Mouse (Mus musculus) urinary bladder, postnatal 10 days (tissue): Measurements from ENCODE around the gene Sh3rf1.

Experiments used
- DNase-seq: peaks from one replicate; pipeline ENCODE4 v3.0.0; 2022; ENCODE audit warnings: low spot score

The Sh3rf1 gene

DNA sequence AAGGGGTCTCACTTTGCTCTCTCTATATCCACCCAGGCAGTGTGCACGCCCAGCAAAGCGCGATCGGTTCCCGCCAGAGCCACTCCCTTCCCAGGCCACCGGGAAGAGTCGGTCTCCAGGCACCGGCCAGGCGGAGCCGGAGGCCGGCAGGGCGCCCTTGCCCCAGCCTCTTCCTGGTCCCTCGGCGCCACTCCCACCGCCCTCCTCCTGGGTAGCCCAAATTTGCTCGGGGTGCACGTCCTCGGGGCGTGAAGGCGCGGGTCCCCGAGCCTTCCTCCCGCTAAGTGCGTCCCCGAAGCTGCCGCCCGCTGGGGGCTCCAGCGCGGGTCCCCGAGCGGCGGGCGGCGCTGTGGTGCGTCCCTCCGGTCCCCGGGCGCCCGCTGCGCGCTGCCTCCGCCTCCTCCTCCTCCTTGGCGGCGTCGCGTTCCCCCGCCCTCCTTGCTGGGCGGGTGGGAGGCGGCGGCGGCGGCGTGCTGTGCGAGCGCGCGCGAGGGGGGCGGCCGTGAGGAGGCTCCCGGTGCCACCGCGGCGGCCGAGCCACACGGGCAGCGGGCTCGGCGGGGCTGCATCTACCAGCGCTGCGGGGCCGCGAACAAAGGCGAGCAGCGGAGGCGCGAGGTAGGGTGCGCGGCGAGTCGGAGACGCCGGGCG, at the start of gene Sh3rf1:
TSS of gene Sh3rf1 (plus strand) at position 144 of the 651 bp plus-strand sequence.
- peak; percentile 27 for DNase-seq

DNA sequence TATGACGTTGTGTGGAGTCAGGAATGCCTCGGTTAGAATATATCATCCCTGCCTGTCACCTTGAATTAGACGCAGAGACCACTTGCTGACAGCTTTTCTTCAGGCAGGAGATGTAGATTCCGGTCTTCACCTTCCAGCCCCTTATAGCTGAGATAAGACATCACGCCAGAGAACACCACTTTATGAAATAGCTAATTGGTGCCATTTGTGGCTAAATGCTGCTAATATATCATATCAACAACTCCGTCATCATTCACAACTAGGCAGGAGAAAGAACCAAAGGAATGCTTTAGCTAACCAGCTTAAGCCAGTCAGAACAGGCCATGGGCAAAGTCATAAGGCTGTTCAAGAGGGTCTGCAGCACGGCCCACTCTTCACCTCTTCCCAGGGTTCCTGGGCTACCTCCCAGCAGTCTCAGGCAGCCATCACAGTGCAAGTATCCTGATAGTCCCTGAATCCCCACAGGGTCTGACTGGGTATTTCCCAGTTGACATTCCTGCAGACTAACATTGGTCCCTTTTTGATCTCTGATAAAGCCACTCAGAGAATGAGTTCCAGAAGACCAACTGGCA, 49.7 kb upstream of the Sh3rf1 start:
- DNase-seq: no peak

DNA sequence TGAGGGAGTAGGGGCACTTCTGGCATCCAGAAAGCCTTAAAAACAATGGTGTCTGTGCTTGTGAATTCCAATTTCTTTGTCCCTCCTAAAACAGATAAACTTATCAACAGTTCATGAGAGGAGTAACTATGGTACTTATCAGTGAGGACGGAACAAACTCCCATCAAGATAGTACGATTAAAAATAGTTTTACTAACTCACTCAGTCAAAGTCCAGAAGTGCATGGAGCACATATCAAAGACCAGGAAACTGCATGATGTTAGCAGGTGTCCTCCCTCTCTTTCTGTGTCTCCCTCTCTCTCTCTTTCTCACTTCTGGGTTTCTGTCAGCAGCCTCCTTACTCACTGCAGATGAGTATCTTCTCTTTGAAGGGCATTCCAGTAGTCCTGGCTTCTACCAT, 47.8 kb upstream of the Sh3rf1 start:
- no peak for DNase-seq

DNA sequence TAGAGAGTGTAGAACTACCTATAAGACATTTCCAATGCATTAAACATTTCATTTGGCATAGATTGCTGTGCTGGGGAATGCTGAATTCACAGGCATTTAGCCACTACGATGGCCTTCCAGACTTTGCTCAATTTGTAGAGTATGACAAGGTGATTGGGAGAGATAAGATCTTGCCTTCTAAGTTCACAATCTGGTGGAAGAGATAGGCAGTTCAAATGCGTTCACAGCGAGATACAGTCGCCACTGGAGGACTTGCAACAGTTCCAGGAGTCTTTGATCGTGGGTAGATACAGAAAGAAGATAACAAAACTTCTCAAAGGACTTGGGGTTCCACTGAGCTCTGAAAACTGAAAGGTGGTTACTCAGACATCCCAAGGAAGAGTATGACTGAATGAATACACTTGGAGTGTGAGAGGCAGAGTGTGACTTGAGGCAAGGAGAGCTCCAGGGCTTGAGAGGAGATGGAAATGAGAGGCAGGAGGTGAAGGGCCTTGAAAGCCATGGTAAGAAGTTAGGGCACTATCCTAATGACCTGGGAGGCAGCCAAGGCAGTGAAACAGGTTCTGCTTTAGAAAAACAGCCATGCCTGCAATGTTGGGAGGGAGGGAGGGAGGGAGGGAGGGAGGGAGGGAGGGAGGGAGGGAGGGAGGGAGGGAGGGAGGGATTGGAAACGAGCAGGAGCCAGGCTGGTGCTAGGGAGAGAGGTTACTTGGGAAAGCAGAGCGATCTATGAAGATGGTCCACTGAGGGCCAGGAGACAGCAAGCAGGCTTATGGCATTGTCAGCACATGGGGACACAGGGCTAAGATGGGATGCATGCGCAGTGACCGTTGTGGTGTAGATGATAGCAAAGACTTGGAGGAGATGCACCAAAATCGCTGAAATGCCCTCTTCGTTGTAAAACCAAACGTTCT, 45.7 kb upstream of the Sh3rf1 start:
- DNase-seq: no peak

DNA sequence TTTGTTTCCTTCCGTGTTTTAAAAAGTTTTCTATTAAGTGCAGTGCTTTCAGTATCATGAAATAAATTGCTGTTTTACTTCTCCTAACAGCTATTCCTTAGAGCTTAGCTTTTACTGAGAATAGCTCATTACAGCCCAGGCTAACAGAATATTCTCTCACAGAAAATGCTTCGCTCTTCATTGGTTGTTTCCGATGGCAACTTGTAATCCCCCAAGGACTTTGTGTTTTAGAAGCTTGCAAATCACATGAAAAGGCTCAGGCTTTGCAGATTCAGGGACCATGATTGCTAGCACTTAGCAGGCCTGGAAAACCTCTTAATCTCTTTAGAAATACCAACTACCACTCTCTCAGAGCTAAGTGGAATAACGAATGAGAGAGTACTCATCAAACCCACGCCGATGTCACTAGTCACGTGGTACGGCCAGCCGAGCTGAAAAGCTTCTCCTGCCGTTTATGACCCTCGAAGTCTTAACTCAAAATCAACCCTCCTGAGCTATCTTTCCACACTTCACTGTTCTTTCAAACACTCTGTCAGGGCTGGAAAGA, 45.0 kb upstream of the Sh3rf1 start:
- DNase-seq: no peak

DNA sequence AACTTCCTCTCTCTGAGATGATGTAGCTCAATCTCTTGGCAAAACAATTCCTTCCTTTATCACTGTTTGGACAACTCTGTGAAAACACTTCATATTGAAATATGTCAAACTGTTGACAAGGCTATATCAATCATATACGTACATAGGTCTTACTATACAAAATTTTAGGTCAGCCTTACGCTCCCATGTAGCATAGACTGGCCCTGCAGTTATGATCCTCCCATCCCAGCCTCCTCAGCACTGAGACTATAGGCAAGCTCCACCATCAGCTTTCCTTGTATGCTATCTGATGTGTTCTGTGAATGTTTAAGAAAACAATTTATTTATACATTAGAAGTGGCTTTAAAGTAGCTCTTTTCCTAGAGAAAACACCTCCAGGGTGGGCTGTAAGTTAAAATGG, 42.1 kb upstream of the Sh3rf1 start:
- DNase-seq: no peak

DNA sequence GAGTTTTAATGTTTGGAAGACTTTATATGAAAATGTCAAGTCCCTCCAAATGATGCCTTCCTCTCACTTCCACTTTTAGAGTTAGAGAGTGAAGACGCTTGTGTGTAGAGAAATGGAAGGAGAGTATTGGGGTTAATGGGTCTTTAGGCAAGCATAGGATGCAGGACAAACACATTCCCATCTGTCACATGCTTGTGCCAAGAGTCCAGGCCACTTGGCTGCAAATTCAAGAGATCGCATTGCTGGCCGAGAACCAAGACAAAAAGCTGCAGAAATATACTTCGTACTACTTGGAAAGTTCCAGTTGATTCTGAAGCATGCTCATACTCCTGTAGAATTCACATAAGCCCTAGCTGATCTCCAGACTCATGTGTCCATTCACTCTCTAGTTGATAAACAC, 41.7 kb upstream of the Sh3rf1 start:
- DNase-seq: no peak

DNA sequence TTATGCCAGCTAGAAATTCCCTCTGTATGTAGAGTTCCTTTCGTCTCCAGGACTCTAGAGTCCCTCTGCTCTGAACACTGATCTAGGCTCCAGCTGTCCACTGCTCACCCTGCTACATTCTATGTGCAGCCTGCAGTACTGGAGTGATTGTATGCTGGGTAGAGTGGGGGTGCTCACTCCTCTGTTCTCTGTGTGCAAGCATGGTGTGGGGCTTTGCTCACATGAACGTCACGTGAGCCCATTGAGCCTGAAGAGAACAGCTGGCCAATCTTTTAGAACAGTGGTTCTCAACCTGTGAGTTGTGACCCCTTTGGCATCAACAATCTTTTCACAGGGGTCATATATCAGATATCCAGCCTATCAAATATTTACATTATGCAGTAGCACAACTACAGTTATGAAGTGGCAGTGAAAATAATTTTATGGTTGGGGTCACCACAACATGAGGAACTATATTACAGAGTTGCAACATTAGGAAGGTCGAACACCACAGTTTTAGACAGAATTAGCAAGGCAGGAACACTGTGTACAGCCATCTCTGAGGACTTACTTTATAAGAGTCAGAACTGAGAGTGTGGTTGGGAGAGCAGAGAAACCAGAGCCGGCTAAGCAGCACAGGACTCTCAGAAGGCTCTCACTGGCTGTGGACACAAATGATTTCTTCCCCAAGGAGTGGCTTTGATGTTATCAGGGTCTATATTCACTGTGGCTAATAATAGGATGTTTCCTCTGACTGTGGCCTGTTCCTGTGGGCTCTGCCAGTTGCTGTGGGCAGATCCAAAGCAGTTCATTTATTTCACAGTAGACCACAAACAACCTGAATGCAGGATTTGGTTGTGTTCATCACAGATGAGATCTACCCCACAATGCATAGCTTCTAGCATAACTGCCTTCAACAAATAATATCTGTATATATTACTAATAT, 38.1 kb upstream of the Sh3rf1 start:
- no peak for DNase-seq

DNA sequence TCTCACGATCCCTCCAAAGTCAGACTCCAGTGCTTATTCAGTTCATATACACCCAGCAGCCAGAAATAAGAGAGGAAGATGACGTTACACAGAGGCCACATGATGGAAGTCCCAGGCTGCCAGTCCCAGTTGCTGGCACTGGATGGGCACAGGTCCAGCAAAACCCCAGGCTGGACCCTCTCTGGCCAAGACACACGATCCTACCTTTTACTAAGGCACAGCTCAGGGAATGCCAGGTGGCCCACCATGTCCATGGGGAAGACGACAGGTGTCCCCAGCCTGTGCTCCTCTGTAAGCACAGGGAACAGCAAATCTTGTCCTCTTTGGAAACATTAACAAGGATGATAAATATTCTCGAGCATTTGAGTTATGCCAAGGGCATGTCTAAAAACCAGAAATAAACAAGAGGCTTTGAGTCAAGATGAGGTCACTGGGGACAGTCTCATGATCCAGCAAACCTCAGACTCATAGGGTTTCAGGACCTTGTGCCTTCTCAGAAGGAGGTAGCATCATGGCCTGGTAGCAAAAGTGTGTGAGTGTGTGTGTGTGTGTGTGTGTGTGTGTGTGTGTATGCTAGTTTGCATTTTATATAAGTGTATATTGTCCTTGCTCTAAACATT, 29.3 kb upstream of the Sh3rf1 start:
- no peak for DNase-seq

DNA sequence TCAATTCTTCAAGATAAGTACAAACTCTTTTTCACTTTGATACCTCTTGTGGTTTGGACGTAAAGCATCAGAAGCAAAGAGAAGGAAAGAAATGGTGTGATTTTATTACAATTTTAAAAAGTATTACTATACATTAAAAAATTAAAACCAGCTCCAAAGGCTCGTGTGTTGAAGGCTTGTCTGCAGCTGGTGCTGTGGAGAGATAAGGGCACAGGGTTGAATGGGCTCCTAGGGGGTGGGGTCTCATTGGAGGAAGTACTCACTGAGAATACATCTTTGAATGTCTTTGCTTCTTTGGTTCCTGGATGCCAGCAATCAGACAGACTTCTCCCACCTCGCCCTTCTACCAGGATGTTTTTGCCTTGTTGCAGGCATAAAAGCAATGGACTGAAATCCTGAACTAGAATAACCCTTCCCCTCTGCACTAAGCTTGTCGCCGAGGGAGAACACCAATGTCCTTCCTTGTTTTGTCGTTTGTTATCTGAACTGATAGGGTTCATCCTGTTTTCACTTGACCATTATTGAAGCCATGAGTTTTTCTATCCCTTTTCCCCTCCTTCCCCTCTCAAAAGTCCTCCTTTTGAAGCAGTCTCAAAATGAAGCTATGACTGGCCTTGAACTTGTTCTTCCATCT, 23.3 kb upstream of the Sh3rf1 start:
- no peak for DNase-seq

DNA sequence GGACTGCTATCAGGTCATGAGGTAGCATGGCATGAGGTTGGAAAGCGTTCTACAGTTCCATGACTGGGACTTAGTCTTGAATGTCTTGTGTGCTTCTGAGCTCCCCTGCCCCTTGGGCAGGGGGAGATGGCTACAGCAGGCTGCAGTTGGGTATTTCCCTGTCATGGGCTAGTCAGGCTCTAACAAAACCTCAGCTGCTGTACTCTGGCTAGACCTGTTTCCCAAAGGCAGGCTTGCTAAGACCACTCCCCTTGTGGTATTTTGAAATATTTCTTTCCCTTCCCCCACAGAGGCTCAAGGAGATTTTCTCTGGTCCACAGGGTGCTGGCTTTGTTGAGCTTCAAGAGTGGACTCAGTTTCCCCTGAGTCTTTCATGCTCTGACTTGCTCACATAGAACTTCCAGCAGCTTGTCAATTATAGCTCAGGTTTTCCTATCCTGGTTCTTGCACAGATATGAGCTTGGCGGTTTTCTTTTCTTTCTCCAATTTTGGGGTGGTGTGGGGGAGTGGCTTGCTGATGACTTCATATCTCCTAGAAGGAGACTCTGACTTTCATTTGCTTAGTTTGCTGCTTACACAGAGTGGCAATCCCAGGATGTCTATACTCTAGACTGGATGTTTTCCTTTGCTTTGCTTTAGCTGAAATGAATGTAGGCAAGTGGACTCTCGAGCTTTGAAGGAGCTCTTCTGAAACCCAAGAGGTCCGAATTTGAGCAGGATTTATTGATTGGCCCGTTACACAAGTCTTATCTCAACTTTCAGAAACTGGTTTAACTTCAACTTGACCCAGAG, 20.4 kb upstream of the Sh3rf1 start:
- no peak for DNase-seq

DNA sequence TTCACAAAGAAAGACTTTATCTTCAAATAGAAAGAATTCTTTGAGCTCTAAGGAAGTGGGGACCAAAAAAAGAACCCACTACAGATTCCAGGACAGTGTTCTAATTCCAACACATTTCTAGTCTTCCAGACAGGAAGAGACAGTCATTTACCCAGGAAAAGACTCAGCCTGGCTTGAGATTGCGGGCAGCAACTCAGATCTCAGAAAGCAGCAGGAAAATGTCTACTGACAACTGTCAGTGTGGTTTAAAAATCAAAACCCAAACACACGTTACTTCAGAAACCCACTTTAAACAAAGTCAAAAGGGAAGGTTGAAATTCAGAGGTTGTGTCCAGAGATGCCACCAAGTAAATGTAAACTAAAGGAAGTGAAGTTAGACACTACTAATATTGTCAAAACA, 16.8 kb upstream of the Sh3rf1 start:
- DNase-seq: no peak

DNA sequence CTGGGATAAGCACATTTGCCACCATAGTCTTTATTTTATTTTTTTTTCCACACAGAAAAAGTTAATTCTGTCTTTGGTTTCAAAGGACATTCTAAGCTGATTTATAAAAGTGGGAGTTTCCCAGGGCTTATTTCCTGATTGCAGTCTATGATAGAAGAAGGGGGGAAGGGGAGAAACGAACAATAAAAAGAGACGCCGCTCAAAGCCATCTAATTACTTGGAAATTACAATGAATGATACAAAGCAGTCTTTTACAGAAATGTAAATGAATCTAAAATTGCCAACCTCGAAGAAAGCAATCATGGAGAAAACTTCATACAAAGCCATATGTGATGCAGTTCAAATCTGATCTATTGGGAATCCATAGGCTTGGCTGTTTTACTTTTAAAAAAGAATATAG, 16.0 kb upstream of the Sh3rf1 start:
- no peak for DNase-seq

DNA sequence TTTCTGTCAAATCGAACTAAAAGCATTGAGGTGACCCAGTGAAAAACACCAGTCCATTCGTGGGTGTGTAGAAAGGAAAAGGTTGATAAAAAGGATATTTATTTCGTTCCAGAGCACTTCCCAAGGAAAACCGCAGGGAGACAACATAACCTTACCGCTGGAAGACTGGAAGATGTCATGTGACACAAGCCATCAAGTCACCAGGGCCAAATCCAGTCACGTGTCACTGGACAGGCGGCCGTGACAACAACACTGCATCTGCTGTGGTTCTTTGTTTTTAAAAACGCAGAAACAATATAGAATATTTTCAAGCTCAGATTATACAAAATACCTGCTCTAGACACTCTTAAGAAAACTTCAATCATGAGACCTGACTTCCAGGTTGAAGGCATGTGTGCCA, 15.0 kb upstream of the Sh3rf1 start:
- no peak for DNase-seq

DNA sequence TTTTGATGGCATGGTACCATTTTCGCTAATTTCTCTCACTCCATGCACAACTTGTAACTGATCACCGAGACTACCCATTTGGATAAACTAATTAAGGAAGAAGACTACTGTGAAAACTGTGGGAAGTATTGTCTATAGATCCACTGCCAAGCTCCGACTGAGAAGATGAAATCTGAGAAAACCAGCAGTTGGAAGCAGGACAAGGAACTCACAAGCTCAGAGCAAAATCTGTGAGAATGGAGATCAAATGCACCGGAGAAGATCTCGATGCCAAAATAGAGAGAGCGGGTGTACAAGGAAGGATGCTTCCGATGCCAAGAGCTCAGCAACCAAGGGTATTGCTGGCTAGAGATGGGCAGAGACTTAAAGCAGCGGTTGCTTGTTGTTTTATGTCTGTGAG, 12.8 kb upstream of the Sh3rf1 start:
- no peak for DNase-seq

DNA sequence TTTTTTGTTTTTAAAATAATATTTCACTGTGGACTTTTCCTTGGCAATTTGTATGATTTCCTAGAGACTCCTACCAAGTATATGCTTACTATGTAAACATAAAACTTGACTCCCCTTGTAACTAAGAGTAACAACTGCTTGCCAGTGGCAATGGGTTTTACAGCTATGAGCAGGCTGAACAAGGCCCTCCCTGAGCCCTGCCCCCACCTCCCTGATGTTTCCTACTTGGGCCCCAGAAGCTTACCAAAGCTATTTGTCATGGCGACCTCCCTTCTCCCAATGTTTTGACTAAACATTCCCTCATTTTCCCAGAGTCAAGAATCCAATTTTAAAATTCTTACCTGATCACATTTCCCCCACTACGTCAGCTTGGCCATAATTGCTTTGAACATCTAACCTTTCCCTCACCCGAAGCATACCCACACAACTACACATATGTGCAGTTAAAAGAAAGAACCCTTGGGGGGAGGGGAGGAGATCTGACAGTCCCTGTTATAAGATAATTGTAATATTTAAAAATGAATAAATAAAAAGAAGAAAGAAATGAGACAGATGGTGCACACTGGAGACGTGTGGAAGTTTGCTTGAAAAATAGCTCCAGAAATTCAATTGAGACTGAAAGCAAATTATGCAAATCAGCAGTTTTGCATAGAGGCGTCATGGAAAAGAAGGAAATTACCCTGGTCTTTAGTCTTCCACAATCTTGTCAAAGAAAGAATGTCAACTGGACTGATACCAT, 8.4 kb upstream of the Sh3rf1 start:
- DNase-seq: no peak

DNA sequence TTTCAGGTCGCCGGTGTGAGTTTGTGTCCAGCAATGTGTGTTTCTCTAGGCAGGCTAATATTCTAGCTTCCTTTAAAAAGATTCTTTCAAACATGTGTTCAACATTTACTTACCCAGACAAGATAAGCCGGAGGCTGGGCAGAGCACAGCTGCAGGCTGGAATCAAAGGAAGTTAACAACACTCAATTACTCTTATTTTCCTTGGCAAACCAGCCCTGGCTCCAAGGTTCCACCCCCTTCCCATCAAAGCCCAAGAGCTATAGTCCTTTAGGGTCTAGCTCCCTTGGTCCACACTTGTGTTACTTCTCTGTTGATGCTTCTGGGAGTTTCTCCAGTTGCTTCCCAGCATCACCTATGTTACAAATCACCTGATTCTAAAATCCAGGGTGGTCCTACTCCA, 6.7 kb upstream of the Sh3rf1 start:
- DNase-seq: no peak

DNA sequence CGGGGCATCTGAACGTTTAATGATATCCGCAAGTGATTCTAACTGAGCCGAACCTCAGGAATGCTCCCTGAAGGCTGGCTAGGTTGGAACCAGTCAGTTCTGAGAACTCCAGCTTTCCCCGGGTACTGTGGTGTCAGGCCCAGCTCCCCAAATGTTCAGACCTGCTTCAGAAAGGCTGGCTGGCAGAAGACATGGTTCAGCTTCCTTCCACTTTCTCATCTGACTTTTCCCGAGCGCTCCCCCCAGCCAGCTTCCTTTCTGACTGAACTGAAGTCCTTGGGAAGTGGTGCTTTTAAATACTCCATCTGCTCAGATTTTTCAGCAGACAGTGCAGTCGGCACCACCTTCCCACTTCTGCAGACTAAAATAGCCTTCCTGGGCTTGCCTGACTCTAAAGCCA, 6.2 kb upstream of the Sh3rf1 start:
- DNase-seq: no peak

DNA sequence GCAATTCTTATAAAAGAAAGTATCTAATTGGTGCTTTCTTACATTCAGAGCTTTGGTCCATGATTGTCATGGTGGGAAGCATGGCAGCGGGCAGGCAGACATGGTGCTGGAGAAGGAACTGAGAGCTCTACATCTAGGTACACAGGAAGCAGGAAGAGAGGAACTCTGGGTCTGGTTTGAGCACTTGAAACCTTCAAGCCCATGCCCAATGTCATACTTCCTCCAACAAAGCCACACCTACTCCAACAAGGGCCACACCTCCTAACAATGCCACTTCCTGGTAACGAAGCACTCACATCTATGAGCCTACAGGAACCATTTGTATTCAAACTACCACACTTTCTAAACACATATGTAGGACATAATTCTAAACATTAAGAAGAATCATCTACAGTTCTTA, 5.2 kb upstream of the Sh3rf1 start:
- DNase-seq: no peak
